Mouse (Mus musculus) testis, postnatal 10 days (tissue): ENCODE results near the gene Il34.

Experiments
- DNase-seq: peaks from one replicate; pipeline ENCODE4 v3.0.0; 2021; ENCODE audit warnings: low spot score

Il34 gene

DNA sequence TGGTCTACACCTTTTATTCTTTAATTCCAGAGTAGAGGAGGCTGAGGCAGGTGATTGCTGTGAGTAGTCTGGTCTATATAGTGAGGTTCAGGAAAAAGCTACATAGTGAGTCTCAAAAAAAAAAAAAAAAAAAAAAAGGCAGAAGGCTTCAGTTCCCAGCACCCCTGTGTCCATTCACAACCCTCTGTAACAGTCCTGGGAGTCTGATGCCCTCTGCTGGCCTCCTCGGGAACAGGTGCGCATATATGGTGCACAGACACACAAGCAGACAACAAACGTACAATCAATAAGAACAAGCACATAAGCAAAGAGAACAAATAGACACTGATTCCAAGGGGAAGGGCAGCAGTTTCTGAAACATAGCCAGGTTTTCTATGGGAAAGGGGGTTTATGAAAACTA lies 29.4 kb downstream of the Il34 start:
- no peak for DNase-seq

DNA sequence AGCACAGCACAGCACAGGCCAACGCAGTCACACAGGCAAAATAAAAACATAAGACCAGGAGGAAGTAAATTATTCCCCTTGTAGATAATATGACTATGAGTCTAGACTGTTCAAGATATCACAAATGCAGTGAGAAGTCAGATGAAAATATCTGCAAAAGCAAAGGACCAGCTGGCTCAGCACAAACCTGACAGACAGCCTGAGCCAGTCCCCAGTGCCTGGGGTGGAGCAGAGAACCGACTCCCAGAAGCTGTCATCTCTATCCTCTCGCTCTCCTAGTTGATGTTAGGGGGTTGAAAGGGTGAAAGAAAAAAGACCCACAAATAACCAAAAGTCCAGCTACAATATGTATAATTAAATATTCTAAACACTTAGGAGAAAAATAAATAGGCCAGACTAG lies 30.0 kb downstream of the Il34 start:
- no peak for DNase-seq

DNA sequence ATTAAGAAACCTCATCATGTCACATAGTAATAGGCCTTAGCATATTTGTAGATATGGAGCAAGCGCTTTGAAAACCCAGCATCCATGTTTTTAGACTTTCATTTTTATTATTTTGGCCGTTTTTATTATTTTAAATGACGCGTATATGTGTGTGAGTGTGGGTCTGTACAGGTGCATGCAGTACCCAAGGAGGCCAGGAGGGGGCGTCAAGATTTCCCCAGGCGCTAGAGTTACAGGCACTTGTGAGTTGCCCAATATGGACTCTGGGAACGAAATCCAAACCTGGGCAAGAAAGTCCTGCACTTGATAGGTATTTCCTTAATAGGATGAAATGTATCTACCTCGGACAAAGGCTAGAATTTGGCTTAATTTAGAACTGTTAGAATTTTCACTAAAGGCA lies 30.4 kb downstream of the Il34 start:
- peak; percentile 65 for DNase-seq

DNA sequence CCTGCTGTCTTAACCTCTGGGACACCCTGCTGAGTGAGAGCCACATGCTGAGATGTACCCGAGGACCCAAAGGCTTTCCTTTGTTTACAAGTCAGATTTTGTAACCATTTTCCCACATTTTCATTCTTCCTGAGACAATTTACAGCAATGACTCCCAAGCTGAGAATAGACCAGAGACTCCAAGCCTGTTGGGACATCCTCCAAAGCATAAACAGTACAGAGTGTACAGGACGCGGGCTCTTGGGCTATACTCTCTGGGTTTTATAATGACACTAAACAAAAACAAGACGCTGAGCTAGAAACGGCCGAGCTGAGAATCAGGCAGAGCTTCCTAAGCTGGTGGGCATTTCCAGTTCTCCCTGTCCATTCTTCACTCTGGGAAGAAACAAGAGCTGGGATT lies 31.0 kb downstream of the Il34 start:
- DNase-seq = no peak

DNA sequence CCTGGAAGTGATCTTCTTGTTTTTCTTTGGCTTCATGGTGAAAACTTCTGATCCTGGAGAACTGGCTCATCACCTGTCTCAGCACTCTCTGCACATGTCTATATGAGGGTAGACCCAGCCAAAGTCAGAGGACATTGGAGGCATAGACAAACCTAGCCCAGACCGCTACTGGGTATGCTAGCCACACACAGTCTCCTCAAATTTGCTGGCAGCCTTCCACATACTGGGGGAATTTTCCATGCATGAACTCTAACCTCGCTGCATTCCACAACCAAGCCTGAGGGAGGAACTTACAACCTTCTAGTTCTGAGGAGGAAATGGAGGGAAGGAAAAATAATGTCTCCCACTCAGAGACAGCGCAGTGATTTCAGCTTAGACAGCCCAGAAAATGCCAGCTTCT lies 31.7 kb downstream of the Il34 start:
- no peak for DNase-seq

DNA sequence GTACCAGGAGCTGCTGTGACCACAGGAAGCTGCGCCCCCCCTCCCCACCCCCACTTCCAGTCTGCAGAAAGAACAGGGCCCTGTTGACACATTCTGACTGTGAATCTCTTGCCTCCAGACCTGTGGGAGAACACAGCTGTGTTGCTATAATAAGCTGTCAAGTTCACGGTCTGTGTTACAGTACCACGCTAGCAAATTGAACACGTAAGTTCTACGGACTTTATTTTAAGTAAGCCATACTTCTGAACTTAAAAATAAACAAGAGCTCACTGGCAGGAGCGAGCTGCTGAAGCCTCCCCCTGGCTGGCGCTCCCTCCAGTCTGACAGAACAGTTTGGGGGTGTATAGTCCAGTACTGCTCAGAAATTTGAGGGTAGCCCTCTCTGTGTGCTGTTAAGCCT lies 33.3 kb downstream of the Il34 start:
- DNase-seq = no peak

DNA sequence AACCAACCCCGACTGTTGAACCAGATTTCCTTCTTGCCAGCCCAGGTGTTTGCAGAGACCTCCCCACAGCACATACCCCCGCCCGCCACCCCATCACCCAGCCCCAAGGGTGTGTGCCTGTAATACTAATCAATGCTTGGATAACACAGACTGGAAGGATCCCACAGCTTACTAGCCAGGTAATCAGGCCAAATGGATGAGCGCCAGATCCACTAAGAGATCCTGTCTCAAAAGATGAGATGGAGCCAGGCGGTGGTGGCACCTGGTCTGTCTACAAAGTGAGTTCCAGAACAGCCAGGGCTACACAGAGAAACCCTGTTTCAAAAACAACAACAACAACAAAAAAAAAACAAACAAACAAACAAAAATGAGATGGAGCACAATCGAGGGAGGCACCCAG lies 38.5 kb downstream of the Il34 start:
- no peak for DNase-seq

DNA sequence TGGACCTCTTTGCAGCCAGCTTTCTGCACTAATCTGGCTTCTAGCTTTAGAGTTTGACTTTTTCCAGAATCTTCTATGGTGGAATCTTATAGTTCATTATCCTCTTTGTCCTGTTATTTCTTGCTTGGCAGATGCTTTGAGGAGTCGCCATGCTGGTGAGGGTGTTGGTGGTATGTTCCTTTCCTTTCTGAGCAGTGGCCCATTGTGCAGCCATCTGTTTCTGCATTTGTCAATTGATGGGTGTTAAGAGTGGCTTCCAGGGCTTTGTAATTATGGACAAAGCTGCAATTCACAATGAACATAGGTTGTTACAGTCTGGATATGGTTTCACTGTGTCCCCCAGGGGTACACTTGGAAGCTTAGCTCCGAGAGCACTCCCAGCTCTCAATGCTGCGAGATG lies 41.1 kb downstream of the Il34 start:
- no peak for DNase-seq

DNA sequence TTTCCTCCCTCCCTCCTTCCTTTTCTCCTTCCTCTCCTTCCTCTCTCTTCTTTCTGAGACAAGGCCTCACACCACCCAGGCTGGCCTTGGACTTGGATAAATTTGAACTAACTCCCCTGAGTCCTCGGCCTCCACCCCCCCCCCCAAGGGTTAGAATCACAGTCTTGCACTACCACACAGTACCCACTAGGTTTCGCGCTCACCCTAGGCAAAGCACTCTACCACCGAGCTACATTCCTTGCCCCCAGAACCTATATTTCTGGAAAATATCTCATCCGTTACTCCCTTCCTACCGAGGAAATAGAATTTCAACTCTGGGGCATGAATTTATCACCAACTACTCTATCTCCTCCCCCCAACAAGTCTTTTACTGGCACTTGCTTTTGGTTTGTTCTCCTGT lies 43.7 kb downstream of the Il34 start:
- DNase-seq = no peak

DNA sequence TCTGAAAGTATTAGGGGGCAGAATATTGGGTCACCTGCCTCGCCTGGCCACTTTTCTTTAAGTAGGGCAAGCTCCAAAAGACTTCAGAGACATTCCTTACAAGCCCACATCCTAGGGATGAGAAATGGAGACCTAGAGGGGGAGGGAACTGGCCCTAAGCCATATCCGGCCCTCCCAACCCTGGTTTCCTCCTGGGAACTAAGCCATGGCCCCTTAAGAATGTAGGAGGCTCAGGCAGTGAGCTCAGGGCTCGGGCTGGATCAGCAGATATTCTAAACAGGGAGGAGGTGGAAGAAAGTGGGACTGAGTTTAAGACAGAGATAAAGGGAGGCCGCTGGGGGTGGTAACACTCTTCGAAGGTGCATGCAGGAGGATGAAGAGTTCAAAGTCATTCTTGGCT lies 44.5 kb downstream of the Il34 start:
- no peak for DNase-seq

DNA sequence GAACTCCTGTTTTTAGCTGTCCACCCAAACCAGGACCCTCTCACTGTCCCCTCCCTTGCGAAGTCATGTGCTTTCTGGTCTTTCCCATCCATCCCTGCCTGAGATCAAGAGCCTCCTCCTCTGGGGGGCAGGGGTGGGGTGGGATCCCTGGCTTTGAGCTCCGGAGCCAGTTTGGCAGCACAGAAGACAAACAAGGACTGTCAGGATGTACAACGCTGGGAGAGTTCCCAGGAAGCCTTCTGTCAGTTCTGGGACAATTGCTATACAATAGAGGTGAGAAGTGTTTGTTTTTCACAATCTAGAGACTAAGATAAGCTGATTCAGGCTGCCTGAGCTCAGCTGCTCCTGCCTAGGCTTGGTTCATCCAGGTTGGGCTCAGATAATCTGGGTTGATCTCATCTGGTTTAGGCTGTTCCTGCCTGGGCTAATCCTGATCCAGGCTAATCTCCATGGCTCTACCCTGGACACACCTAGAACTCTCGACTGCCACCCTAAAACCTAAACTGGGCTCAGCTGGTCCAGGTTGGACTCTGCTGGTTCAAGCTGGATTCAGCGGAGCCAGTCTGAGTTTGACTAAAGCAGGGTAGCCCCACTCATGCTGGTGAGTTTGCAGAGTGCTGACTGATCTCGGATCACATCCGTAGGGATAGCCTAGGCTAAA lies 45.3 kb downstream of the Il34 start:
- no peak for DNase-seq

DNA sequence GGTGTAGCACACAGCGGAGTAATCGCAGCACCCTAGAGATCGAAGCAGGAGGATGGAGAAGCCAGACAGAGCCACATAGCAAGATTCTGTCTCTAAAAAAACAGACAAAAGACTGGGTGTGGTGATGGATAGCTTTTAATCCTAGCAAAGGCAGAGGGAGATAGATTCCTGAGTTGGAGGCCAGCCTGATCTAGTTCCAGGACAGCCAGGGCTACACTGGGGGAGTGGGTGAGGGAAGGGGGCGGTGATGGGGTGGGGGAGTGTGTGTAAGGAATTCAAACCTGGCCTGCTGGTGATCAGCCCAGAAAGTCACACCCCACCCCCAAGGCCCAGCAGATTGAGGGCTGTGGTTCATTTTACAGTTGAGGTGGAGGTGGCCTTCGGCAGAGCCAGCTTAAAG lies 49.5 kb downstream of the Il34 start:
- no peak for DNase-seq

DNA sequence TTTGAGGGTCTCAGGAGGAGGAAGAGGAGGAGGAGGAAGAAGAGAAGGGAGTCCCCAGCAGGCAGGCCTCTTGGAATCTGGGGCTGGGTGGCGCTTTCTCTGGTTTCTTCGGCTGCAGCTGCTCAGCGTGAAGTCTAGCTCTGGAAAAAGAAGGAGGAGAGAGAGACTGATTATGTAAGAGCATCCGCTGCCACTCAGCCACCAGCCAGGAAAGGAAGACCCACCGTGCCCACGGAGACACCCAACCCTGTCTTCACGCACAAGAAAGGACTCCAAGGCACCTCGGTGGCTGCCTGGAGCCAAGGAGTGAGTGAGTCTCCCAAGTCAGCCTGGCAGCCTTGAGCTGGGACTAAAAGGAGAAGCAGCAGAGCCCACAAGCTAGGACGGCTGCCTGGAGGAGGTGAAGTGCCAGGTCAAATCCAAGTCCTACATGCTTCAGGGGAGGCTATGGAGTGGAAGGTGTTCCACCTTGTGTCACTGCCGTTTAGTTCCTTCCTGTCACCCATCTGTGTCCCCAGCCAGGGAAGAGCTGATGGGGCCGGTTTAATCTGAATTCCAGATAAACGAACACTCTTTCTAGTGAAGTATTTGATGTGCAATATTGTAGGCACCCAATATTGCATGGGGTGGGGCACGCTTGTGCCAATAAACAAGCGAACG lies 50.1 kb downstream of the Il34 start:
- DNase-seq = no peak

DNA sequence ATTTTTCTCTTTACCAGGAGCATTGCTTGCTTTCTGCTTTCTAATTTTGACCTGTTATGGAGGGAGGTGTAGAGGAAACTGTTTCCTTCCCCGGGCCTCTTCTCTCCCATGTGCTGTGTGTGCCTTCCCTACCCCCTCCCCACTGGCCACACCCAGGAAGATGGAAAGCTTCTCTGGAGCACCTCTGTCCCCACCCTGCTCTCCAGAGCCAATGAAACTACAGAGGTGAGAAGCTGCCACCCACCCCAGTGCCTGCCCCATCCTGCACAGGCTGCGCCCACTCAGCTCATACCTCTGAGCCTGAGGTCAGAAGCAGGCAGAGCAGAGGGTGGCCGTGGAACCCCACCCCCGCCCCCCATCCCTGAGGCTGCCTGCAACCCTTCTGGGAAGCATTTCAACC lies 51.0 kb downstream of the Il34 start:
- no peak for DNase-seq

DNA sequence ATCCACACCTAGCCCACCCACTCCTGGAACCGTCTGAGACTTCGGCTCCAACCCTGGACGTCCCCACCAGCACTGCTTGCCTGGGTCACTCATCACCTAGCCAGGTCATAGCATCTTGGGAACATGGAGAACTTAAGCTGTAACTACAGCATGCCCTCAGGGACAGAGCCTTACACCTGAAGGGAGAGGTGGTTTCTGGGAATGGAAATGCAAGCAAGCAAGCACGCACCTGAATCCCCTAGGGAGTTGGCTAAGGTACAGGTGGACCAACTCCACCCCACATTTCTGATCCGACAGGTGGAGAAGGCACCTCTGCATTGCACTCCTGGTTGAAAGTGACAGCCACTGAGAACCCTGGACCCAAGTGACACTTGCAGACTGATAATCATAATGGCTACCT lies 54.2 kb downstream of the Il34 start:
- DNase-seq = no peak

DNA sequence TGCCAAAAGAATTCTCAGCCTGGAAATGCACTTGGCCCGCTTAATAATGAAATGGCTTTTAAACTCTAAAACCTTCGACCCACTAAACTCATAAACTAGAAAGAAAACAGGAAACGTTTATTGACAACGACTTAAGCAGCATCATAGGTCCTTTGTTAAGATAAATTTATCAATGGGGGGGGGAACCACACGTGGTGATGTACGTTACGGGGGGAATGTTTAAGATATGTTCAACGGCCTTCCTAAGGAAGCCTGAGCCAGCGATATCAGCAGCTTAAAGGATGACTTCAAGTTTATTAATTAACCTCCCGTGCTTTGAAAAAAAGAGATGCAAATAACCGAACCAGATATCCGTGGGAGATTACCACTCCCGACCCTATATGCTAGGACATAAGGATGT lies 55.5 kb downstream of the Il34 start:
- no peak for DNase-seq

DNA sequence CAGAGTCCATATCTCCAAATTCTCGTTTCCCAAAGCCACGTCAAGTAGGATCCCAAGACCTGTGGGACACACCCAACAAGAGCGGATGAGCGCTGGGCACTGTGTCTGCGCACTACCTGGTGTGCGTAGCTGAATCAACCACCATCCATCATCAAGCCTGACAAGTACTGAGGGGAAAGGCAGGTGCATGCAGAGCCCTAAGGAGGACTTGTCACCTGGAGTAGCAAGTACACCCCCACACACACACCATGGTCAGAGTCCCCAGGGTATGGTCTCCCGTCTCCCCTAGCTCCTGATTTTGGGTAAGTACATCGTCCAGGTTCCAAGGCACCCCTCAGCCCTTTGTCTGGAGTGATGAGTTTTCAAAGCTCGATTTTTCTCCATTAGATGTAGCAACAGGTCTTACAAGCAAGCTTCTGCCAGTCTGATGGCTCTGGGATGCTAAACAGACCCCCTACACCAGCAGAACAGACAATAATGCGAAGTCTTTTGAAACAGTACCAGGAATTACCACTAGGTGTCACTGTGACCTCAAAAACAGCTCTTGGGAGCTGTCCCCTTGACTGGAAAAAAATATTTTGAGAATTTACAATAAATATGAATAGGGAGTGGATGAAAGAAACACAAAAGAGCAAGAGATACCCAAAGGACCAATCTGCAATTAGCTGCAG lies 56.1 kb downstream of the Il34 start:
- no peak for DNase-seq

DNA sequence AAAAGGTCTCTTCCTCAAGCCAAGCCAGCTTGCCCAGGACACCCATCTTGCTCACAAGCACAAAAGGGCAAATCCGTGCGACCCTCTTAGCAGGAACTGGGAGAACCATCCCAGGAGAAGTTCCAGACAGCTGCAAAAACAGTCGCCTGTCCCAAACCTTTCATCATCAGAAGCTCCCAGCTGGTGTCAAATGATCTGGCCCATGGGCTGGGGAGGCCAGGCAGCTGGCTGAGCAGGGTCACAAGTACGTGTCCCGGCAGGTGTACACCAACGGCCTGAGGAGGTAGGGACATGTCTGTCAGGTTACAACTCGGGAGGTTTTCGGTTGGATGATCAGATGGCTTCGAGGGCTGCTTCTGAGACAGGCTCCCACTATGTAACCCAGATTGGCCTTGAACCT lies 59.1 kb downstream of the Il34 start:
- no peak for DNase-seq

DNA sequence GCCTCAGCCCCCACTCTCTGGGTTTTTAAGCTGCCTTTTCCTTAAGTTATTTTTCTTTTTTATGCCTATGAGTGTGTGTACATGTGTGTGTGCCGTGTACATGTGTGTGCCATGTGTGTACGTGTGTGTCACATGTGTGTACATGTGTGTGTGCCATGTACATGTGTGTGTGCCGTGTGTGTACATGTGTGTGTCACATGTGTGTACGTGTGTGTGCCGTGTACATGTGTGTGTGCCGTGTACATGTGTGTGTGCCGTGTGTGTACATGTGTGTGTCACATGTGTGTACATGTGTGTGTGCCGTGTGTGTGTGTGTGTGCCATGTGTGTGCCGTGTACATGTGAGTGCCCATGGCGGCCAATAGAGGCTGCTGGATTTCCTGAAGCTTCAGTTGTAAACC lies 60.6 kb downstream of the Il34 start:
- no peak for DNase-seq

DNA sequence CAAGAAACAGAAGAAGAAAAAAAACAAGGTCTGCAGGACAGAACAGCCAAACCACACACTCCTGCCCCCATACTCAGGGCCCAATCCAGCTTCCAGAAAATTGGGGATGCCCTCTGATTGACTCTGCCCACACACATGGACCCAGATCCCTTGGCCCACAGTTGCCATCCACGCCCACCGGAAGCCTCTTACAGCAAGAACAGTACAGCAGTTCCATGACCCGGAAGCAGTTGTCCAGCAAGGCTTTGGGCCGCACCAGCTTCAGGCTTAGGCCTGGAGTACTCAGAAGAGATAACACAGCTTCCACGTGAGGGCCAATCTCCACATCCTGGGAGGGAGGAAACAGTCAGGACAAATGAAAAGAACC lies 63.3 kb downstream of the Il34 start:
- no peak for DNase-seq

DNA sequence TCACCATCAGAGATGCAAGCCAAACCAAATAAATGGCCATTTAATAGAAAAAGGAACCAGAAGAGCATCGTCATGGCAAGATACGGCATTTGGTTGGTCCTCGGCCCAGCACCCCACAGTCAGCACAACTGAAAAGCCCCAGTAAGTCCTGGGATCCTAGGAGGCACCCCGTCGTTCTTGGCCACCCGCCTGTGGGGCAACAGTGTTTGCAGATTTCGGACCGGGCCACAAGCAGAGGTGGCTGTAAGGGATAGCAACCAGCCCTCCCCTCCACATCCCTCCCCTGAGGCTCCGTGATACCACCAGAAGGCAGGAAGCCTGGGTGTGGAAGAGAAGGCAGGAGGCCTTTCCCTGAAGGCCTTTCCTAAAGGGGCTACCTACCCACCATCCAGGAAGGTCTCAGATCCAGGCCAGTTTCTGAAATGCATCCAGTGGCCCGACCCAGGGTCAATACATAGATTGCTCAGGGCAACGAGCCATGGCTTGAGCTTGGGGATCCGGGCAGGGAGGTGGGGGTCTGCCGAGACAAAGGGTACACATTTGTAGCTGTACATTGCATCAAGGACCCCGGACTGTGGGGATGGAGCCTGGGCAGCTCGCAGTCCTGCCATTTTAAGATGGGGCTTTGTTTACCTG lies 63.8 kb downstream of the Il34 start:
- DNase-seq = no peak

DNA sequence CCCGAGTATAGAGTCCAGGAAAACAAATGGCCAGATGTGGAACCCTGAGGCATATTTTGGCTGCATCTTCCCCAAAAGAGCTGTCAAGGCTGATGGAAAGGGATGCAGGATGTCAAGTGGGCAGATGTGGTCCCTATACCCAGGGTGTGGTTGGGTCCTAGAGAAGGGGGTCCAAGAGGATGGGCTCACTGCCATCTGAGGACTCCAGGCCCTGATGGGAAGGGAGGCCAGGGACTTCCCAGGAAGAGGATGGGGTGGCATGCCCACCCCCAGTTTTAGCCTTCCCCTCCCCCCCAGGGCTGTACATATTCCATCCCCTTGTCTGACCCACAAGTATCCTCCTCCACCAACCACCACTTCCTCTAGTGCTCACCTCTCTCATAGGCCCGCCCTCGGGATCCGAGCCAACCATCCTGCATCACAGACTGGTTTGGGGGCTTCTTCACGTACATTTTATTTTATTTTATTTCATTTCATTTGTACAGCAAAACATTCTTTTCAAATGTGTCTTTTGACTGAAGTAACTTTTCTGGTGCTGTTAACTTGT lies 65.0 kb downstream of the Il34 start:
- no peak for DNase-seq

DNA sequence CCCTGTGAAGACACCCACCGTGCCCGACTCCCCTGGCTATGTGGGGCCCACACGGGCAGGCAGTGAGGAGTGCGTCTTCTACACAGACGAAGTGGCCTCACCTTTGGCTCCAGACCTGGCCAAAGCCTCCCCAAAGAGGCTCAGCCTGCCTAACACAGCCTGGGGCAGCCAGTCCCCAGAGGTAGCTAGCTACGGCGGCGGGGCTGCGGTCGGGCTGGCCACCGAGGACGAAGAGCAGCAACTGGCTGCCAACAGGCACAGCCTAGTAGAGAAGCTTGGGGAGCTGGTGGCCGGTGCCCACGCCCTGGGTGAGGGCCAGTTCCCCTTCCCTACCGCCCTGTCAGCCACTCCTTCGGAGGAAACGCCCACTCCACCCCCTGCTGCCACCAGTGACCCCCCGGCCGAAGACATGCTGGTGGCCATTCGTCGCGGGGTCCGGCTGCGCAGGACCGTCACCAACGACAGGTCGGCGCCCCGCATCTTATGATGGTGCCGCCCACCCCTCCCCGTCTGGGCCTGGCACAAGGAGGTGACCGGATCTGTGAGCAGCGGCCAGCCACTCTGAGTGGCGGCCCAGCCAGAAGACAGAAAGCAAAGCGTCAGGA lies 67.0 kb downstream of the Il34 start:
- DNase-seq = no peak
